Mouse (Mus musculus): ENCODE measurements around the gene Gucy2g. TPM values are rescaled to one million over a fixed set of nuclear protein-coding genes. Genes with fewer than 3 reads are reported as not detected.

The Gucy2g gene
- total and polyA plus RNA-seq, 2 experiments from 2014 or later, result not detected

DNA sequence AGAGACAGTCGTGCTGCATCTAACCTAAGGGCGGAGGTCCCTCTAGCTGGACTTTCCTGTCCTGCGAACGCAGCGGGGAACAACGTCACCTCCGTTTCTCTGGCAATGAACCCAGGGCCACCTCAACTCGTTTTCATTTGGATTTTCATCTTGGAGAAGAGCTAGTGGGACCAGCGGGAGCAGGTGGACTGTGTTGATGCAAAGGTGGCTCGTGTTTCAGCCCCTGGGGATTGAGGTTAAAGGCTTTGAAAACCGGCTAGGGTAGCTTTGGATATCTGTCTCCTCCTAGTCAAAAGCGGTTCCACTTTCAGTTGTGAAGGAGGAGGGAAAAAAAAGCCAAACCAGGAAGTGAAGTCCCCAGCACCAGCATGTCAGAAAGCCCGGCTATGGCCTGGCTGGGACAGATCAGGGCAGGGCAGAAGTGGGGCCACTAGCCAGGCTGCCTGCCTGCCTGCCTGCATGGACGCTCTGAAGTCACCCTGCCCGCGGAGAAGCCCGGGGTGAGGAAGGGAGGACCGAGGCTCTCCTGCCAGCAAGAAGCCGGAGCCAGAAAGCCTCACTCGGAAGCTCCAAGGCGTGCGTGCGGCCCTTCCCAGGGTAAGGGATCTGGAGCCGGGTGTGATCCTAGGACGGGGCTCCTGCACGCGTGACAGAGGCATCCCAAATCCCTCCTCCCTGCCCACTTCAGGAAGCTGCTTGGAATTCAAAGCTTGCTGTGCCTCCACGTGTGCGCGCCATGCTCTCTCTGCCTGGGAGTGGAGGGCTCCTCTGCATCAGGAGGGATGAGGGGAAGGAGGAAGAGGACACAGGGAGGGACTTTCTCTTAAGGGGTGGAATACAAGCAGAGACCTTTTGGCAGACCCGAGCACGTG, 12.8 kb upstream of the Gucy2g start:
- TF ChIP-seq EP300 (IDR thresholded peaks at IDR 0.05; ENCODE audit: low read depth) (no peak), CTCF (IDR thresholded peaks at IDR 0.05; ENCODE audit: low read depth) (no peak)
- Histone ChIP-seq H3K9me3 (replicated peaks; ENCODE audit: control insufficient read depth, low read length) (no peaks in the 10 kb centered on the region), H3K9ac (replicated peaks; ENCODE audit: low read depth, low read length) (peak overlapping the region; percentile 54), H3K4me2 (ENCODE audit: low read depth, low read length) (peak overlapping the region; percentile 89), H3K27me3 (ENCODE audit: control insufficient read depth, insufficient read depth, low read length) (no peaks in the 10 kb centered on the region), H3K27ac (ENCODE audit: low read depth) (peak overlapping the region; percentile 62), H3K4me1 (ENCODE audit: control insufficient read depth, insufficient read depth) (peaks cover 9% of the 10 kb centered on the region; the same call in 1 of the 2 replicates), H3K4me3 (ENCODE audit: low read depth, low read length) (peak overlapping the region; percentile 55), H3K36me3 (replicated peaks; ENCODE audit: control insufficient read depth, insufficient read depth, low read length) (no peaks in the 10 kb centered on the region)
- under 1% methylated on average over 32 of the region's 32 CpGs for WGBS
- peak; percentile 76 for ATAC-seq (ENCODE audit: insufficient read depth, low read depth)
- DNase-seq (ENCODE audit: low spot score), result peak; percentile 85

DNA sequence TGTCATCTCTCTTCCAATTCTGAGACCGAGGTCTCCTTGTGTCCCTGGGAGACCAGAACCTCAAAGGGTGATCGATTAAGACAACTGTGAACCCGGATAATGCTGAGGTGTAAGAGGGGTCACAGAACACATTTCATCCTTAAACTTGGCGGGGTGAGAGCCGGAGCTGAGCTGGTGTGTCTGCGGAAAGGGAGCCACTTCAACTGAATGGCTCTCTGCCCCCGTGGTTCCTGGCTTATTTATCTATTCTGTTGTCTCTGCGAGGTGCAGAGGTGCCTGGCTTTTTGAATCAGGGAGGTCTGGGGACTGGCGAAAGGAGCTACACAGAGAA, 12.2 kb upstream of the Gucy2g start:
- Histone ChIP-seq H3K4me3 (ENCODE audit: low read depth, low read length) (peak overlapping the region; percentile 55), H3K36me3 (replicated peaks; ENCODE audit: control insufficient read depth, insufficient read depth, low read length) (no peaks in the 10 kb centered on the region), H3K4me2 (ENCODE audit: low read depth, low read length) (peak overlapping the region; percentile 89), H3K4me1 (ENCODE audit: control insufficient read depth, insufficient read depth) (peaks cover 9% of the 10 kb centered on the region; the same call in 1 of the 2 replicates), H3K9ac (replicated peaks; ENCODE audit: low read depth, low read length) (peak overlapping the region; percentile 54), H3K9me3 (replicated peaks; ENCODE audit: control insufficient read depth, low read length) (no peaks in the 10 kb centered on the region), H3K27ac (ENCODE audit: low read depth) (peak overlapping the region; percentile 62), H3K27me3 (ENCODE audit: control insufficient read depth, insufficient read depth, low read length) (no peaks in the 10 kb centered on the region)
- DNase-seq (ENCODE audit: low spot score) (no peak), ATAC-seq (ENCODE audit: insufficient read depth, low read depth) (no peak)
- under 1% methylated on average over 9 of the region's 9 CpGs for WGBS
- no peak for TF ChIP-seq CTCF (IDR thresholded peaks at IDR 0.05; ENCODE audit: low read depth)
- no peak for TF ChIP-seq EP300 (IDR thresholded peaks at IDR 0.05; ENCODE audit: low read depth)

DNA sequence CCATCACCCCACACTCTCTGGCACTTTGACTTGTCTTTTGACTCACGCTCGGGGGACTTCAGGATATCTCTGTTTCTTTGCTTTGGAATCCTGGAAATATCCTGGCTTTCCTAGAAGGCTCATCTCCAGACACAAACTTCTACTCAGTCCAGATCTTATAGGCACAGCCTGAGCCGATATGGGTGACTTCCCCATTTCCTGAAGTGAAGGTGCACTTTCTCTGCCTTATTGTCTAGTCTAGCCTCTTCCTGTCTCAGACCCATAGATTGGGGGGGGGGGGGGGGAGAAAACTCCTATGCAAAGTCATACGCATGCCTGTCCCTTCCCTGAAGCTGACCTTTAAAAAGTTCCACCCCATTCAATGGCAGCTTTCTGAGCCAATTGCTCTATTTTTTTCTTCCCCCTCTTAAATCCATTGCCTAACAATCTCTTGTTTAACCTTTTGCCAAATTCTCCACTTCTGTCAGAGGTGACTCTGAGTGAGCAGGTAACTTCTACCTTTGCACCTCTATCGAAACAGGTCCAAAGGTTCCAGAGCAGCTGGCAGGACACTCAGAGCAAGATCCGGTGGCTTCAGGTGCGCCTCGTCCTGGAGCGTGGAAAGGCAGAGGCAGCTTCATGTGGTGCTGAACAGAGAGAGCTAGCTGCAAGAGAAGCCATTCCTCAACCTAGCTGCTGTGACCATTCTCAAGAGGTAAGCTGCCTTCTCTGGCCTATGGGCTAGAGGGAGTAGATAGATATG, 10.5 kb upstream of the Gucy2g start, which contains the start of gene Acsl5:
Gene Acsl5, plus strand, starts transcription at position 556 of the 742 bp plus-strand sequence.
- ATAC-seq (ENCODE audit: insufficient read depth, low read depth) (no peak), DNase-seq (ENCODE audit: low spot score) (no peak)
- WGBS, result 87% methylated on average over 9 of the region's 9 CpGs
- no peak within 1 kb of the TSS for H3K9ac ChIP-seq (replicated peaks; ENCODE audit: low read depth, low read length)
- no peaks in the 10 kb centered on the region for H3K36me3 ChIP-seq (replicated peaks; ENCODE audit: control insufficient read depth, insufficient read depth, low read length)
- peak within 1 kb of the TSS; percentile 89; the same call in 1 of the 2 replicates for H3K4me2 ChIP-seq (ENCODE audit: low read depth, low read length)
- no peaks in the 10 kb centered on the region for H3K27me3 ChIP-seq (ENCODE audit: control insufficient read depth, insufficient read depth, low read length)
- no peak within 1 kb of the TSS for H3K4me3 ChIP-seq (ENCODE audit: low read depth, low read length)
- no peaks in the 10 kb centered on the region for H3K9me3 ChIP-seq (replicated peaks; ENCODE audit: control insufficient read depth, low read length)
- H3K27ac ChIP-seq (ENCODE audit: low read depth), result no peak within 1 kb of the TSS
- H3K4me1 ChIP-seq (ENCODE audit: control insufficient read depth, insufficient read depth), result peaks cover 9% of the 10 kb centered on the region; the same call in 1 of the 2 replicates
- TF ChIP-seq EP300 (IDR thresholded peaks at IDR 0.05; ENCODE audit: low read depth) (no peak), CTCF (IDR thresholded peaks at IDR 0.05; ENCODE audit: low read depth) (no peak)

DNA sequence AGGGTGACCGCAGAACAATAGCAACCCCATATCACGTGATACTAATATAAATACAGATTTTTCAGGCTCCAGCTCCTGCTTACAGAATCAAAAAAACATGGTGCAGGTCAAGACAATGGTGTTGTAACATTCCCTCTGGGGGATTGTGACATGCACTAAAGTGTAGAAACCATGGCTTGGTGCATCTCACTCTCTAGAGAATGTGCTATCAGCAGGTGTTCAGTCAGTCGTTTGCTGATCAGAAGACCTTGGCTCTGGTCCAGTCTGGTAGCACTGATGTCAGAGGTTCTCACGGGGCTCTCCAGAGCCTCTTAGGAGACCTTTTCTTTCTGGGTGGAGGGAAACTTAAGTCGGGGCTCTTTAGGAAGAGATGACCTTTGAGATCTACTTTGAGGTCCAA, 9.4 kb upstream of the Gucy2g start:
- no peak overlapping the region for H3K4me2 ChIP-seq (ENCODE audit: low read depth, low read length)
- H3K27me3 ChIP-seq (ENCODE audit: control insufficient read depth, insufficient read depth, low read length), result no peaks in the 10 kb centered on the region
- no peak for TF ChIP-seq EP300 (IDR thresholded peaks at IDR 0.05; ENCODE audit: low read depth)
- TF ChIP-seq CTCF (IDR thresholded peaks at IDR 0.05; ENCODE audit: low read depth), result no peak
- WGBS, result 70% methylated on average over 5 of the region's 5 CpGs
- no peak overlapping the region for H3K27ac ChIP-seq (ENCODE audit: low read depth)
- no peak overlapping the region for H3K9ac ChIP-seq (replicated peaks; ENCODE audit: low read depth, low read length)
- H3K4me1 ChIP-seq (ENCODE audit: control insufficient read depth, insufficient read depth), result peaks cover 10% of the 10 kb centered on the region
- H3K4me3 ChIP-seq (ENCODE audit: low read depth, low read length), result no peak overlapping the region
- no peaks in the 10 kb centered on the region for H3K9me3 ChIP-seq (replicated peaks; ENCODE audit: control insufficient read depth, low read length)
- DNase-seq (ENCODE audit: low spot score), result no peak
- ATAC-seq (ENCODE audit: insufficient read depth, low read depth), result no peak
- H3K36me3 ChIP-seq (replicated peaks; ENCODE audit: control insufficient read depth, insufficient read depth, low read length), result no peaks in the 10 kb centered on the region

DNA sequence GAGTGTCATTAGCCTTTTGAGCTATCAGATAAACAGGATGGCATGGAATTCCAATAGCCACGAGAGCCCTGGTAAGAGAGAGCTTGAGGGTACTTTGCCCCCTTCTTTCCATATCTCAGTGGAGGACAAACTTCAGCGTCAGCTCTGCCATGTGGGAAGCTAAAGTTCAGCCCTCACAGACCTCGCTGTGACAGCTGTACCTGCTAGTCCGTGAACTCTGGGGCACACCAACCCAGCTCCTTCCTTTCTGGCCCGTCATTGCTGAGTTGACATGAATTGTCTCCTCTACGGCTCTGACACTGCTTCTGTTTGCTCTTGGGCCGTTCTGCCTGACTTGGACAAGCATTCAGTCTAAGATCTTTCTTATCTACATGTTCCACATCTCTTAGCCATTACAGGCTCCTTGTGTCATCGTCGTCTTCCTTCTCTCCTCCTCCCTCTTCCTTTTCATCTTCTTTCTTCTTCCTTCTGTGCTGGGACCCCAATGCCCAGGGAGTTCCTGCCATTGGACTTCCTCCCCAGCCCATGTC, 7.0 kb upstream of the Gucy2g start:
- Histone ChIP-seq H3K9me3 (replicated peaks; ENCODE audit: control insufficient read depth, low read length) (no peaks in the 10 kb centered on the region), H3K4me2 (ENCODE audit: low read depth, low read length) (no peak overlapping the region), H3K4me3 (ENCODE audit: low read depth, low read length) (no peak overlapping the region), H3K4me1 (ENCODE audit: control insufficient read depth, insufficient read depth) (peaks cover 7% of the 10 kb centered on the region), H3K36me3 (replicated peaks; ENCODE audit: control insufficient read depth, insufficient read depth, low read length) (no peaks in the 10 kb centered on the region), H3K27me3 (ENCODE audit: control insufficient read depth, insufficient read depth, low read length) (no peaks in the 10 kb centered on the region), H3K27ac (ENCODE audit: low read depth) (no peak overlapping the region), H3K9ac (replicated peaks; ENCODE audit: low read depth, low read length) (no peak overlapping the region)
- ATAC-seq (ENCODE audit: insufficient read depth, low read depth) (no peak), DNase-seq (ENCODE audit: low spot score) (no peak)
- TF ChIP-seq CTCF (IDR thresholded peaks at IDR 0.05; ENCODE audit: low read depth), result no peak
- TF ChIP-seq EP300 (IDR thresholded peaks at IDR 0.05; ENCODE audit: low read depth), result no peak
- WGBS, result 36% methylated on average over 9 of the region's 9 CpGs

Measured in heart, postnatal 0 days (tissue).